Mouse (Mus musculus) stomach, embryonic 16.5 days (tissue): ENCODE results near the gene Nup35. TPM values are rescaled to one million over a fixed set of nuclear protein-coding genes. Genes with fewer than 3 reads are reported as not detected.

Experiments used
- ATAC-seq: fragments of 200-750 bp; cut with Nextera tagmentation; 2 replicates; pipeline ENCODE4 v1.8.0; 2017; ENCODE audit warnings: moderate number of reproducible peaks, moderate TSS enrichment; ENCODE audit not compliant: insufficient read depth, low FRiP score
- H3K27ac ChIP-seq: fragments of 300-500 bp; sonication (generic); 2 replicates; pipeline ENCODE4 v1.5.1; 2014; ENCODE audit warnings: low read length
- H3K27me3 ChIP-seq: fragments of 300-500 bp; sonication (generic); 2 replicates; pipeline ENCODE4 v1.6.1; 2014; ENCODE audit warnings: low read length, control low read depth, mixed read lengths; ENCODE audit not compliant: control insufficient read depth, insufficient read depth
- H3K36me3 ChIP-seq: fragments of 300-500 bp; sonication (generic); 2 replicates; pipeline ENCODE4 v1.6.1; 2014; ENCODE audit warnings: low read length; ENCODE audit not compliant: control insufficient read depth, insufficient read depth
- H3K4me1 ChIP-seq: fragments of 300-500 bp; sonication (generic); 2 replicates; pipeline ENCODE4 v1.6.1; 2014; ENCODE audit warnings: low read length, control low read depth, mixed read lengths; ENCODE audit not compliant: control insufficient read depth, insufficient read depth
- H3K4me2 ChIP-seq: fragments of 300-500 bp; sonication (generic); 2 replicates; pipeline ENCODE4 v1.6.1; 2014; ENCODE audit warnings: low read depth, low read length, mixed read lengths
- H3K4me3 ChIP-seq: fragments of 300-500 bp; sonication (generic); replicated peaks from 2 replicates; pipeline ENCODE4 v1.5.1; 2014; ENCODE audit warnings: mild to moderate bottlenecking, low read length
- H3K9ac ChIP-seq: fragments of 300-500 bp; sonication (generic); 2 replicates; pipeline ENCODE4 v1.6.1; 2014; ENCODE audit warnings: low read length
- H3K9me3 ChIP-seq: fragments of 300-500 bp; sonication (generic); replicated peaks from 2 replicates; pipeline ENCODE4 v1.6.1; 2016; ENCODE audit warnings: low read length, control low read depth; ENCODE audit not compliant: control insufficient read depth
- WGBS: fragments of 180-500 bp; shearing (Covaris S2); extraction: QIAGEN DNeasy Blood & Tissue Kit; methylation state at CpG from one replicate; pipeline ENCODE4 v1.1.7; 2014; 5-methylcytosine and 5-hydroxymethylcytosine counted together
- polyA plus RNA-seq: library from polyadenylated mRNA; unstranded; fragments of >200 nt; fragmentation: Nextera tagmentation; extraction: Ambion mirVana; gene quantifications from 2 replicates; pipeline ENCODE4 v1.2.1, GENCODE M21; 2015

Nup35 gene
- polyA plus RNA-seq, 1 experiment from 2014 or later, result 37.6 TPM

- no peak for ATAC-seq
- Histone ChIP-seq H3K4me1 (no peaks in the 10 kb centered on the region), H3K9me3 (no peaks in the 10 kb centered on the region), H3K27me3 (no peaks in the 10 kb centered on the region), H3K27ac (no peak overlapping the region), H3K36me3 (no peaks in the 10 kb centered on the region), H3K4me2 (no peak overlapping the region), H3K9ac (no peak overlapping the region), H3K4me3 (no peak overlapping the region)
- 70% methylated on average over 4 of the region's 4 CpGs for WGBS
Observed at GRCm38 (mm10) chr2:80594215-80594918, 22.7 kb upstream of the Nup35 start.

DNA sequence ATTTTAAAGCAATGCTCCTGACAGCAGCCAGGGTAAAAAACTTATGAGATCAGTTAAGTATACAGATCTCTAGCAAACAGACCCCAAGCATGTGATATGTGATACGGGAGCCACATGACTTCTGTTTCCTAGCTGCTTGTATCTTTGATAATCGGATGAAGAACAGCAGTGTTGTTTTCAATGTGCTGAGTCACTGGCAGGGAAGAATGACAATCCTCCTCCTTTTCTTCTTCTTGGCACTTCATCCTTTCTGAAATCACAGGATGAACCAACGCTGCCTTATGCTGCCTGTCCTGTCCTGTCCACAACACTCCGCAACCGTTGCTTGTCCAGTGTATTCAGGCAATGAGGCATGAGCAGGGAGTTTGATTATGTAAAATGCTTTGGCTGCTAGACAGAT lies 20.1 kb upstream of the Nup35 start:
- no peak for ATAC-seq
- Histone ChIP-seq H3K27ac (no peak overlapping the region), H3K36me3 (no peaks in the 10 kb centered on the region), H3K4me3 (no peak overlapping the region), H3K9ac (no peak overlapping the region), H3K27me3 (no peaks in the 10 kb centered on the region), H3K4me1 (no peaks in the 10 kb centered on the region), H3K4me2 (no peak overlapping the region), H3K9me3 (no peaks in the 10 kb centered on the region)
- WGBS, result 73% methylated on average over 5 of the region's 5 CpGs

GRCm38 (mm10) chr2:80599850-80600249 lies 17.2 kb upstream of the Nup35 start:
- Histone ChIP-seq H3K27ac (no peak overlapping the region), H3K4me2 (no peak overlapping the region), H3K9ac (no peak overlapping the region), H3K4me3 (no peak overlapping the region), H3K27me3 (no peaks in the 10 kb centered on the region), H3K36me3 (no peaks in the 10 kb centered on the region), H3K4me1 (no peaks in the 10 kb centered on the region), H3K9me3 (no peaks in the 10 kb centered on the region)
- WGBS, result 87% methylated on average over 3 of the region's 3 CpGs
- ATAC-seq, result no peak

GRCm38 (mm10) chr2:80600611-80601010 lies 16.4 kb upstream of the Nup35 start:
- Histone ChIP-seq H3K4me1 (no peaks in the 10 kb centered on the region), H3K36me3 (no peaks in the 10 kb centered on the region), H3K9me3 (no peaks in the 10 kb centered on the region), H3K4me3 (no peak overlapping the region), H3K27ac (no peak overlapping the region), H3K9ac (no peak overlapping the region), H3K27me3 (no peaks in the 10 kb centered on the region), H3K4me2 (no peak overlapping the region)
- no peak for ATAC-seq

- 93% methylated on average over 13 of the region's 13 CpGs for WGBS
- H3K4me2 ChIP-seq, result no peak overlapping the region
- H3K9me3 ChIP-seq, result no peaks in the 10 kb centered on the region
- no peak overlapping the region for H3K4me3 ChIP-seq
- H3K27ac ChIP-seq, result no peak overlapping the region
- H3K4me1 ChIP-seq, result no peaks in the 10 kb centered on the region
- no peaks in the 10 kb centered on the region for H3K27me3 ChIP-seq
- H3K36me3 ChIP-seq, result no peaks in the 10 kb centered on the region
- no peak overlapping the region for H3K9ac ChIP-seq
- no peak for ATAC-seq
Observed at GRCm38 (mm10) chr2:80602756-80603155, 14.3 kb upstream of the Nup35 start.

DNA sequence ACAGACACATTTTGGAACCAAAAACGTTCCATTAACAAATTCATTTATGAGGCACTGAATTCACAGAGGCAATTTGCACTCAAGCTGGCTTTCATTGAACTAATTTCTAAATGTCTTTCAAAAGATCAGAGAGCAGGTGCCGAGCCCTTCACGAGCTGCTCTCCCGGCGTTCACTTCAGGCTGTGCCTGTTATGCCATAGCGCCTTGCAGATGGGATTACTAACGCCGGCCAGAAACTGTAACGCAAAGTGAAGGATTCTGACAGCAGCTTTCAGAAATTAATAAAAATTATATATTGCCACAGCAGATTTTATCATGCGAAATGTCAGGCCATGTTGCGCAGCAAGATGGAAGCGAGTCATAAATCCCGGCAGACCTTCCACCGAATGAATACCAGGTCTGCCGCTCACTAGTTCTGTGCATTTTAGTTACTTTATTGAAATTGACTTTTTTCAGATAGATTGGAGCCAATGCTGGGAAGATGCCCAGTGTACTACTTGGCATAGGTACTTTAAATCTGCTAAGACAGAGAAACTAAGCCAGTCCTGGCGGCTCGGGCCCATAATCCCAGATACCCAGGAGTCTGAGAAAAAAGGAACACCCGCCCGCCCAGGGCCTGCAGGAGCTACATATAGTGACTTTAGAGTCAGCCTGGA lies 13.1 kb upstream of the Nup35 start:
- ATAC-seq, result no peak
- no peaks in the 10 kb centered on the region for H3K27me3 ChIP-seq
- 91% methylated on average over 19 of the region's 19 CpGs for WGBS
- no peaks in the 10 kb centered on the region for H3K36me3 ChIP-seq
- H3K4me2 ChIP-seq, result no peak overlapping the region
- H3K4me3 ChIP-seq, result no peak overlapping the region
- no peaks in the 10 kb centered on the region for H3K9me3 ChIP-seq
- H3K9ac ChIP-seq, result no peak overlapping the region
- H3K4me1 ChIP-seq, result no peaks in the 10 kb centered on the region
- no peak overlapping the region for H3K27ac ChIP-seq

- no peak for ATAC-seq
- Histone ChIP-seq H3K9ac (no peak overlapping the region), H3K27me3 (no peaks in the 10 kb centered on the region), H3K36me3 (no peaks in the 10 kb centered on the region), H3K4me2 (no peak overlapping the region), H3K9me3 (no peaks in the 10 kb centered on the region), H3K4me1 (no peaks in the 10 kb centered on the region), H3K27ac (no peak overlapping the region), H3K4me3 (no peak overlapping the region)
- WGBS, result 38% methylated on average over 1 of the region's 1 CpGs
Observed at GRCm38 (mm10) chr2:80612286-80612685, 4.8 kb upstream of the Nup35 start.

- Histone ChIP-seq H3K9ac (no peak overlapping the region), H3K4me2 (no peak overlapping the region), H3K9me3 (no peaks in the 10 kb centered on the region), H3K4me1 (0 out of 2 replicates have a peak, but pooled peaks cover under 1% of the 10 kb centered on the region), H3K27me3 (no peaks in the 10 kb centered on the region), H3K4me3 (no peak overlapping the region), H3K36me3 (no peaks in the 10 kb centered on the region), H3K27ac (no peak overlapping the region)
- ATAC-seq, result no peak
- 49% methylated on average over 2 of the region's 2 CpGs for WGBS
Observed at GRCm38 (mm10) chr2:80612796-80613195, 4.2 kb upstream of the Nup35 start.

- H3K36me3 ChIP-seq, result no peaks in the 10 kb centered on the region
- 0 out of 2 replicates have a peak, but pooled peaks cover 3% of the 10 kb centered on the region for H3K4me1 ChIP-seq
- H3K9ac ChIP-seq, result no peak overlapping the region
- H3K4me2 ChIP-seq, result no peak overlapping the region
- H3K27me3 ChIP-seq, result no peaks in the 10 kb centered on the region
- H3K9me3 ChIP-seq, result no peaks in the 10 kb centered on the region
- no peak overlapping the region for H3K27ac ChIP-seq
- H3K4me3 ChIP-seq, result no peak overlapping the region
- no peak for ATAC-seq
- WGBS, result 83% methylated on average over 3 of the region's 3 CpGs
Observed at GRCm38 (mm10) chr2:80618991-80619390, 2.0 kb downstream of the Nup35 start.
